Mouse (Mus musculus) small intestine, adult 2 months (tissue): Measurements from ENCODE around the gene Ylpm1.

Experiments
- CTCF ChIP-seq: fragments of 200-500 bp; IDR thresholded peaks from 2 replicates; pipeline ENCODE4 v1.5.1; 2012; ENCODE audit warnings: low read depth, mild to moderate bottlenecking, control low read depth, inconsistent platforms, low read length, moderate library complexity, mixed read lengths; ENCODE audit not compliant: insufficient replicate concordance, insufficient read length; ENCODE audit errors: extremely low read depth
- POLR2A ChIP-seq: fragments of 200-500 bp; IDR thresholded peaks from 2 replicates; pipeline ENCODE4 v1.6.1; 2012; ENCODE audit warnings: low read depth, mild to moderate bottlenecking, control low read depth, inconsistent platforms, low read length, moderate library complexity

- TF ChIP-seq CTCF = no peak
- TF ChIP-seq POLR2A = no peak
Observed at GRCm38 (mm10) chr12:85101521-85102106, 105.5 kb downstream of the Ylpm1 start.
